Mouse (Mus musculus) embryonic facial prominence, embryonic 14.5 days (tissue): ENCODE results near the gene Kif27. TPM values are rescaled to one million over a fixed set of nuclear protein-coding genes. Genes with fewer than 3 reads are reported as not detected.

Source experiments
- ATAC-seq: fragments of 200-750 bp; cut with Nextera tagmentation; 2 replicates; pipeline ENCODE4 v1.8.0; 2017; ENCODE audit warnings: low read depth, moderate number of reproducible peaks, moderate TSS enrichment
- DNase-seq: peaks from one replicate; pipeline ENCODE4 v3.0.0-alpha.2; 2015; ENCODE audit warnings: low spot score
- H3K27ac ChIP-seq: fragments of 300-500 bp; sonication (generic); replicated peaks from 2 replicates; pipeline ENCODE4 v1.5.1; 2014; ENCODE audit warnings: low read depth, mild to moderate bottlenecking, low read length, moderate library complexity
- H3K27me3 ChIP-seq: fragments of 300-500 bp; sonication (generic); replicated peaks from 2 replicates; pipeline ENCODE4 v1.6.1; 2014; ENCODE audit warnings: low read length; ENCODE audit not compliant: control insufficient read depth, insufficient read depth
- H3K36me3 ChIP-seq: fragments of 300-500 bp; sonication (generic); 2 replicates; pipeline ENCODE4 v1.6.1; 2014; ENCODE audit warnings: low read length, mixed read lengths; ENCODE audit not compliant: control insufficient read depth, insufficient read depth
- H3K4me1 ChIP-seq: fragments of 300-500 bp; sonication (generic); 2 replicates; pipeline ENCODE4 v1.6.1; 2014; ENCODE audit warnings: antibody characterized with exemption, low read length; ENCODE audit not compliant: control insufficient read depth, insufficient read depth
- H3K4me2 ChIP-seq: fragments of 300-500 bp; sonication (generic); 2 replicates; pipeline ENCODE4 v1.6.1; 2014; ENCODE audit warnings: low read depth, mild to moderate bottlenecking, low read length, moderate library complexity, mixed read lengths
- H3K4me3 ChIP-seq: fragments of 300-500 bp; sonication (generic); 2 replicates; pipeline ENCODE4 v1.5.1; 2014; ENCODE audit warnings: low read depth, mild to moderate bottlenecking, low read length
- H3K9ac ChIP-seq: fragments of 300-500 bp; sonication (generic); 2 replicates; pipeline ENCODE4 v1.6.1; 2014; ENCODE audit warnings: low read depth, mild to moderate bottlenecking, low read length, moderate library complexity, mixed read lengths
- H3K9me3 ChIP-seq: fragments of 300-500 bp; sonication (generic); 2 replicates; pipeline ENCODE4 v1.6.1; 2016; ENCODE audit warnings: low read length; ENCODE audit not compliant: control insufficient read depth
- WGBS: fragments of 180-500 bp; shearing (Covaris S2); extraction: QIAGEN DNeasy Blood & Tissue Kit; methylation state at CpG from one replicate; pipeline ENCODE4 v1.1.7; 2014; 5-methylcytosine and 5-hydroxymethylcytosine counted together
- polyA plus RNA-seq: library from polyadenylated mRNA; unstranded; fragments of >200 nt; fragmentation: Nextera tagmentation; extraction: Ambion mirVana; gene quantifications from 2 replicates; pipeline ENCODE4 v1.2.1, GENCODE M21; 2014

Kif27 gene
- polyA plus RNA-seq, 1 experiment from 2014 or later, result 1.7 TPM

DNA sequence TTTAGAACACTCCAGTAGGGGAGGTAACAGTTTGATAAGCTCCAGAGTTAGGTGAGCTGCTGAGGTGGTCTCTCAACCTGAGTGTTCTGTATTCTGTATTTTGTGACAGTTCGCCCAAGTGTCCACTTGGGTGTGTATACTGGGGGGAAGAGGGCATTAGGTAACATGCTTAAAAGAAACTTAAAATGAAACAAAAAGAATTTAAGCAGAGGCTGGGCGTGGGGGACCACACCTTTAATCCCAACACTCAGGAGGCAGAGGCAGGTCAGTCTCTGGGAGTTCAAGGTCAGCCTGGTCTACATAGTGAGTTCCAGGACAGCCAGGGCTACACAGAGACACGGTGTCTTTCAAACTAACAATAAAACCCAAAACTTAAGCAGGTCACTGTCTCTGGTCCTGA, 78.4 kb downstream of the Kif27 start:
- Histone ChIP-seq H3K9ac (no peak overlapping the region), H3K4me2 (no peak overlapping the region), H3K27me3 (no peaks in the 10 kb centered on the region), H3K4me3 (no peak overlapping the region), H3K27ac (no peak overlapping the region), H3K4me1 (no peaks in the 10 kb centered on the region), H3K9me3 (no peaks in the 10 kb centered on the region), H3K36me3 (no peaks in the 10 kb centered on the region)
- no peak for DNase-seq
- ATAC-seq, result no peak
- WGBS, result 86% methylated on average over 3 of the region's 3 CpGs

DNA sequence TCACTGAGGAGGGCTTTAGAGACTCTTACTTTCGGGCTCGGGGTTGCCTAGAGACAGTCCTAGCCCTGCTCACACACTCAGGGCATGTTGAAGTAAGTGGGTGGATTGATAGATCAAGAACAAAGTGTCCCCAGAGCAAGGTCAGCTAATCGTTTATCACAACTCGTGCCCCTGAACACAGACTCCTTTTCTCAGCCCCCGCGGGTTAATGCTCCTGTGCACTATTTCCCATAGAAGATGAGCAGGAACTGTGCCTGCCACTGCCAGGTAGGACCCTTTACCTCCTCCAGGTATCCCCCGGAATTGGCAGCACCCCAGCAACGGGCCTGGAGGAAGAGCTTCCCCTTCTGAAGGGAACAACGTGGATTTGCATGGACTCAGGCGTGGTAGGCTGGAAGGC, 82.7 kb downstream of the Kif27 start:
- no peak overlapping the region for H3K4me3 ChIP-seq
- H3K4me2 ChIP-seq, result no peak overlapping the region
- H3K27me3 ChIP-seq, result no peaks in the 10 kb centered on the region
- no peak overlapping the region for H3K9ac ChIP-seq
- no peaks in the 10 kb centered on the region for H3K36me3 ChIP-seq
- H3K4me1 ChIP-seq, result peaks cover 5% of the 10 kb centered on the region
- no peak for DNase-seq
- no peaks in the 10 kb centered on the region for H3K9me3 ChIP-seq
- H3K27ac ChIP-seq, result no peak overlapping the region
- no peak for ATAC-seq
- WGBS, result 76% methylated on average over 10 of the region's 10 CpGs

DNA sequence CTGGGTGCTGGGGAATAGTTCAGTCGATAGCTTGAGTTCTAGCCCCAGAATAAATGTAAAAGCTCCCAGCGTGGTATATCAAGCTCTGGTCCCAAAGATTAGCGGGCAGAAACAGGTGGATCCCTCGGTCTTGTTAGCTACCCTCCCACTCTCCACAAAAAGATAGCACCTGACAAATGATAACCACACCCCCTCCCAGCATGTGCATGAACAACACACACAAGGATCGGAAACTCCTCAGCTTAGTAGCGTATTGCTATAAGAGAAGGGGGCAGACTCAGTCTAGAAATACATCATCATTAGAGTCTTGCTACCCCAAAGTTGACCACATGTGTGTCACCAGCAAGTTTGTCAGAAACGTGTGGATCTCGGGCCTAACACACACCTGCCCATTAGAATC, 83.3 kb downstream of the Kif27 start, which contains the start of gene Gkap1:
Gene Gkap1 (minus strand): TSS at position 101 of the 400 bp plus-strand sequence.
- ATAC-seq (no peak), DNase-seq (no peak)
- Histone ChIP-seq H3K9ac (peak within 1 kb of the TSS; percentile 84), H3K9me3 (no peaks in the 10 kb centered on the region), H3K4me2 (peak within 1 kb of the TSS; percentile 87), H3K36me3 (no peaks in the 10 kb centered on the region), H3K4me1 (peaks cover 5% of the 10 kb centered on the region), H3K27ac (peak within 1 kb of the TSS; percentile 80), H3K27me3 (no peaks in the 10 kb centered on the region), H3K4me3 (peak within 1 kb of the TSS; percentile 91)
- WGBS, result 76% methylated on average over 8 of the region's 8 CpGs

DNA sequence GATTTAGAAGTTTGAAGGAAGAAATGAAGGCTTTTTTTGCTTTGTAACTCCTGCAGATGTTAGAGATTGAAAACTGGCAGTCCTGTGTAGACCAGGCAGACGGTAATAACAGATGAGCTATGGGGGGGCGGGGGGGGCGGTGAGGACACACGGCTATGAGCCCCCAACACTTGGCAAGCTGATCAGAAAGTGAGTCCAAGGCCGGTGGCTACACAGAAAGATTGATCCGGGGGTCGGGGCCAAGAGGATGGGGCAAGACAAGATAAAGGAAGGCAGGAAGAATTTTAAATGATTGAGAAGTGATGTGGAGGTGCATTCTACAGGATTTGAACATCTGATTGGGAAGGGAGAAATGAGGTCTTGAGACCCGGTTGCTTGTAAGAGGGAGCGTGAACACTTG, 83.8 kb downstream of the Kif27 start:
- Histone ChIP-seq H3K9ac (peak overlapping the region; percentile 84), H3K36me3 (no peaks in the 10 kb centered on the region), H3K4me2 (peak overlapping the region; percentile 87), H3K27me3 (no peaks in the 10 kb centered on the region), H3K4me3 (peak overlapping the region; percentile 91), H3K9me3 (no peaks in the 10 kb centered on the region), H3K27ac (no peak overlapping the region; the same call in 1 of the 2 replicates), H3K4me1 (peaks cover 5% of the 10 kb centered on the region)
- no peak for DNase-seq
- 20% methylated on average over 9 of the region's 9 CpGs for WGBS
- ATAC-seq, result no peak

DNA sequence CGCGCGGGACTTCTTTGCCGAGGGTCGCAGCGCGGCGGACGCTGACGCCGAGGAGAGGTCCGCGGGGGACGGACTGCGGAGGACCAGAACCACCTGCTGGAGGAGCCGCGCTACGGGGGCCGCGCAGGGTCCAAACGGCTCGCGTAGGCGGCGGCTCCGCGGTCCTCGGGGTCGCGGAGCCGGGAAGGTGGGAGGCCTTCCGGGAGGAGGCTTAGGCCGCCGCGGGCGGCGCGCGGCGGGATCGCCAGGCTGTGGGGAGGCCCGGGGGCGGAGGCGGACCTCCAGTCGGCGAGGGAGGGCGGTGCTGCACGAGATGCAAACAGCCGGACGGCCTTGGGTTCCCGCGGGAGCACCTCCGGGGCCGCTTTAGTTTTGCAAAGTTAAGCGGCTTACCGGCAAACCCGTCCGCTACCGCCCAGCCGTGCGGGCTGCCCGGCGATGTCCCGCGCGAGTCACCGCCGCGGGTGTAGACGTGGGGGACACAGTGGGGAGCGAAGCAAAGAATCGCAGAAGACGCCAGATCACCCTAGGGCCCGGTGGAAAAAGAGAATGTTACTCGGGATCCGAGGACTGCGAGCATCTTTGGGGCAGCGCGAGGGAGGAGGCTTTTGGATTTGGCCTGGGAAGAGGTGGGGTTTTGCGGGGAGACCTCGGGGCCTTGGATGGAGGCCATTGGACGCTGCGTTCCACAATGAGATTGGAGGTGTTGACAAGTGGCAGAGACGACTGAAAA, 84.5 kb downstream of the Kif27 start:
- peak; percentile 91 for ATAC-seq
- peak overlapping the region; percentile 84 for H3K9ac ChIP-seq
- no peaks in the 10 kb centered on the region for H3K27me3 ChIP-seq
- peak overlapping the region; percentile 91 for H3K4me3 ChIP-seq
- peak overlapping the region; percentile 80 for H3K27ac ChIP-seq
- H3K9me3 ChIP-seq, result no peaks in the 10 kb centered on the region
- peak; percentile 88 for DNase-seq
- H3K4me2 ChIP-seq, result peak overlapping the region; percentile 87
- under 1% methylated on average over 42 of the region's 84 CpGs for WGBS
- H3K4me1 ChIP-seq, result peaks cover 5% of the 10 kb centered on the region
- H3K36me3 ChIP-seq, result no peaks in the 10 kb centered on the region

DNA sequence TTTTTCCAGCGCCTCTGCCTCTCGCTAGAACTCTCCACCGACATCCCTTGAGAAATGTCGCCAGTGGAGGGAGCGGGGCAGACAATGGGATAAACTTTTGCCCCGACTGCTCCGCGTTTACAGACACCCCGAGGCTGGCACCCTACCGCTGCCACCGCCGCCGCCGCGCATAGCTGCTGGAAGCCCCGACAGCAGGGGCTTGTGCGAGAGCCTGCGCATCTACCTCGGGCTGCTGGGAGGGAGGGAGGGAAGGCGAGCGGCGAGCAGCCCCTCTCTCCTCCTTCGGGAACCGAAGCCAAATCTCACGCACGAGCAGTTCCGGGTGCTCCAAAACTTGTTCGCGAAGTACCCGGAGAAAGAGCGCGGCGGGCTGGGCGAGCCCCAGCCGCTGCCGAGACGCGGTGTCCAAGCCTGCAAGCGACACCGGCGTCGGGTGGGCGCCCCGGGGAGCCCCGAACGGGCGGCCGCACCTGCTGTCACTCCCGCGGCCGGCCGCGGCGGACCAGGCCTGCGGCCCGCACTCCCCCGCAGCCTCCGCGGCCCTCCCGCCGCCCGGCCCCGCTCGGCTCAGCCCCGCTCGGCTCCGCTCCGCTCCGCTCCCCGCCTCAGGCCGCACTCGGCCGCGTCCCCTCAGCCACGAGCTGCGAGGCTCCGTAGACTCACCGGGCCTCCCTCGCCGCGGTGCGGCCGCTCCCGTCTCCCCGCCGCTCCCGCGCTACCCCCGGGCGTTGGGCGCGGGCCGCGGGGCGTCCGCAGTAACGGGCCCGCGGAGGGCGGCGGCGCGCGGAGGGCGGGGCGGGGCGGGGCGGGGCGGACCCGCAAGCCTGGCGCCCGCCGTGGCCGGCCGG, 85.3 kb downstream of the Kif27 start:
- Histone ChIP-seq H3K4me1 (peaks cover 5% of the 10 kb centered on the region), H3K36me3 (no peaks in the 10 kb centered on the region), H3K4me2 (peak overlapping the region; percentile 87), H3K9me3 (no peaks in the 10 kb centered on the region), H3K4me3 (peak overlapping the region; percentile 91), H3K27me3 (no peaks in the 10 kb centered on the region), H3K9ac (peak overlapping the region; percentile 84), H3K27ac (peak overlapping the region; percentile 80)
- under 1% methylated on average over 34 of the region's 115 CpGs for WGBS
- peak; percentile 72 for ATAC-seq
- DNase-seq, result peak; percentile 71

DNA sequence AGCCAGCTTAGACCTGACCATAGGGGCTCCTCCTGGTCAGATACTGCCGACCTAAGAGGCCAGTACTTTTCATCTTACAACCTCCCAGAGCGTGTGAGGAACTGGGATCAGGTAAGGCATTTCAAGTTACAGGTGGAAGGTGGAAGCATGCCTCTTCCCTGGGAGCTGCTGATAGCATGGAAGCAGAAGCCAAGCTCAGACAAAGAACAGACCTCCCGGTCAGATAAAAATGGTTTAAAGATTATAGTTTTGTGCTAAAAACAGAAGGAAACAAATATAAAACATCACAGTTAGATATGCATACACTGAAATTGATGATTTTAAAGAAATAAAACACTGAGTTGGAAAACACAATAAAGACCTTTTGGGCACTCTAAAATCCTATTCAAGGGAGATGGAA, 92.1 kb downstream of the Kif27 start:
- Histone ChIP-seq H3K9me3 (no peaks in the 10 kb centered on the region), H3K4me1 (no peaks in the 10 kb centered on the region), H3K27me3 (no peaks in the 10 kb centered on the region), H3K9ac (no peak overlapping the region), H3K36me3 (peaks cover under 1% of the 10 kb centered on the region; the same call in 1 of the 2 replicates), H3K27ac (no peak overlapping the region), H3K4me3 (no peak overlapping the region), H3K4me2 (no peak overlapping the region)
- ATAC-seq, result no peak
- DNase-seq, result no peak
- WGBS, result 87% methylated on average over 3 of the region's 3 CpGs

DNA sequence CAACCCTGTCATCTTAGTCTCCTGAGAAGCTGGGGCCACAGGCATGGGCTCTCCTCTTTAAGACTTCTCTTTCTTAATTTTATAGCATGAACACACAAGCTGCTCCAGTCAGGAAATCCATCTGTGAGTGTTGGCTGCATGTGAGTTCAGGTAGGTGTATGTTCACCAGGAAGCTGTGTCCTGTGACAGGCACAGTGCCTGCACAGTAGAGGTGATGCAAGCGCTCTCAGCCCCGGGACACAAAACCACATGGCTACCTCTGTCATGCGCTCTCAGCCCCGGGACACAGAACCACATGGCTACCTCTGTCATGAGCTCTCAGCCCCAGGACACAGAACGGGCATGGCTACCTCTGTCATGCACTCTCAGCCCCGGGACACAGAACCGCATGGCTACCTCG, 95.4 kb downstream of the Kif27 start:
- no peak for ATAC-seq
- no peak for DNase-seq
- Histone ChIP-seq H3K9me3 (no peaks in the 10 kb centered on the region), H3K36me3 (peaks cover 10% of the 10 kb centered on the region; the same call in 1 of the 2 replicates), H3K9ac (no peak overlapping the region), H3K27me3 (no peaks in the 10 kb centered on the region), H3K4me1 (no peaks in the 10 kb centered on the region), H3K27ac (no peak overlapping the region), H3K4me2 (no peak overlapping the region), H3K4me3 (no peak overlapping the region)
- 72% methylated on average over 8 of the region's 8 CpGs for WGBS
